Mouse (Mus musculus): ENCODE measurements around the gene Gm5926. TPM values are rescaled to one million over a fixed set of nuclear protein-coding genes. Genes with fewer than 3 reads are reported as not detected.
"Not testable (repeated sequence)": the region's sequence is repeated elsewhere in the genome, so short reads cannot be mapped to it uniquely, and the experiment has no call there.

Gm5926 gene
- not detected in 2 replicates for polyA plus RNA-seq (2015; fragmentation: Nextera tagmentation; extraction: Ambion mirVana)

- not testable (repeated sequence) for ATAC-seq; H3K9ac ChIP-seq; H3K9me3 ChIP-seq (replicated peaks); H3K4me1 ChIP-seq; H3K4me3 ChIP-seq; H3K4me2 ChIP-seq; H3K27me3 ChIP-seq; H3K36me3 ChIP-seq (ENCODE audit: poor library complexity, severe bottlenecking); H3K27ac ChIP-seq
- no CpG with 5 or more reads among the region's 1 CpGs for WGBS
Observed at GRCm38 (mm10) chrX:32650416-32650815, at the start of gene Gm5926. TSS of gene Gm5926 (plus strand) at chrX:32650716.

GRCm38 (mm10) chrX:32601008-32601407, 49.5 kb upstream of the Gm5926 start:
- H3K27me3 ChIP-seq; H3K4me3 ChIP-seq; H3K36me3 ChIP-seq (ENCODE audit: poor library complexity, severe bottlenecking); ATAC-seq; H3K4me1 ChIP-seq; H3K9ac ChIP-seq; H3K4me2 ChIP-seq; H3K27ac ChIP-seq: not testable (repeated sequence)
- 96% methylated on average over 1 of the region's 2 CpGs for WGBS
- peaks cover 16% of the 10 kb centered on the region for H3K9me3 ChIP-seq (replicated peaks)

GRCm38 (mm10) chrX:32601425-32601824, 49.1 kb upstream of the Gm5926 start:
- not testable (repeated sequence) for H3K4me2 ChIP-seq; H3K9ac ChIP-seq; H3K27ac ChIP-seq; H3K36me3 ChIP-seq (ENCODE audit: poor library complexity, severe bottlenecking); H3K4me1 ChIP-seq; ATAC-seq; H3K4me3 ChIP-seq; H3K27me3 ChIP-seq
- H3K9me3 ChIP-seq (replicated peaks) = peaks cover 16% of the 10 kb centered on the region
- whole genome bisulfite sequencing = 78% methylated on average over 3 of the region's 3 CpGs

Other genes with a start within 250 kb of the Gm5926 start
- not detected in 2 replicates for gene Btbd35f1, start 90.7 kb upstream of the Gm5926 start, polyA plus RNA-seq (2015; fragmentation: Nextera tagmentation; extraction: Ambion mirVana)
- gene Btbd35f21, start 75.4 kb downstream of the Gm5926 start, polyA plus RNA-seq (2015; fragmentation: Nextera tagmentation; extraction: Ambion mirVana) = not detected in 2 replicates
- not detected in 2 replicates for gene Btbd35f30, start 243.9 kb downstream of the Gm5926 start, polyA plus RNA-seq (2015; fragmentation: Nextera tagmentation; extraction: Ambion mirVana)